Mouse (Mus musculus): ENCODE measurements around the gene Grin2b.

DNA sequence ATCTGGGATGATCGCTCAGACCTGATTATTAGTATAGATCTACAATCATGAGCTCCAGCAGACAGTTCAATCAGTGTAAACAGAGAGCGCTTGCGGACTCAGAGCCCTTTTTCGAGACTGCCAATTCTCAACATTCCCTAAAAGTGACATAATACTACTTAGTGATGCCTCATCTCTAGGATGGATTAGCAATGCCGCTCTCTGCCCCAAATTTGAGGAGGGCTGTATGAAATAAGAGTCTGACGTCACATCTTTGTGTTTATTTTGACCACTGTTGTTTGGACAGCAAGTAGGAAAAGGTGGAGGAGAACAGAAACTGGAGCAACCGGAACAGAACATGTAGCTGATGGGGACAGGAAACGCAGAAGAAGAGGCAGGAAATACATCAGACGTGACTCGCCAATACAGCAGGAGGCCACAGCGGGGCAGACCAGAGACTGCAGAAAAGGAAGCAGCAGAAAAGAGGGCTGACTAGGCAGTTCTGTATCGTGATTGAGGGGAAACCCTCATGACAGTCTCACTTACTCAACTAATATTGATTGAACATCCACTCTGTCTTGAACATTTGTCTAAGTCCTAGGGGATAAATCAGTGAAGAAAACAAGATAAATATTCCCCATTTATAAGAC lies 472.5 kb downstream of the Grin2b start:
- no peak for TF ChIP-seq CTCF (IDR thresholded peaks at IDR 0.05; ENCODE audit: low read depth)
- TF ChIP-seq EP300 (optimal IDR thresholded peaks at IDR 0.05) = no peak

Data from stomach, postnatal 0 days (tissue).